Mouse (Mus musculus): ENCODE data around the gene Mzt1. TPM values are rescaled to one million over a fixed set of nuclear protein-coding genes. Genes with fewer than 3 reads are reported as not detected.

Mzt1 gene
- total RNA-seq, 2 experiments from 2014 or later: 65.1 to 67.7 TPM

DNA sequence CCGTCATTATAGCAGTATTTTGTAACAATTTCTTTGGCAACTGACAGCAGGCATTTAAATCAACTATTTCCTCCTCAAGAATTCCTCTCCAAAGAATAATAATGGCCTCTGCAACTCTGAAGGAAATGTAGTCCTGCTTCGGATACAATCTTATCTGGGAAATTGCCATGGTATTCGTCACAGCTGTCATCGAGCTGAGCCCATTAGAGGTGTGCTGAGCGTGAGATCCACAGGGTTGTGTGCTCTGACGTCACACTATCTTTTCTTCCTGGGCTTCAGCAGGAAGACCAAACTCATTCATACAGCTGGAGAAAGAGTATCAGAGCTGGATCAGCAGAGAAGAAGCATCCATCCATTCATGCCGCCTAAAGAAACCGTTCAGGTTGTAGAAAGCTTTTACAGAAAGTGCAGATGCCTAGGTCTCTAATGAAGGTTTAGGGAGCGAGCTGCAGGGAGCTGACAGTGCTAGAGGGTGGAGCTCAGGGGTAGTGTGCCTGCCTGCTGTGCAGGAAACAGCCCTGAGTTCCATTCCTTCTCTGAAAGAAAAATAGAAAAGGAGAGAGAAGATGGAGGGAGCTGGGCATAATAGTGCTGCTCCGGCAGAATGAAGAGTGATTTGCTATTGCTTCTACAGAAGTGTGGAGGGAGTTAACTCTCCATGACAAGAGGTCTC is 26.7 kb downstream of the Mzt1 start:
- DNase-seq (ENCODE audit: extremely low spot score in 1 of 2, low spot score in 1 of 2): no peak

DNA sequence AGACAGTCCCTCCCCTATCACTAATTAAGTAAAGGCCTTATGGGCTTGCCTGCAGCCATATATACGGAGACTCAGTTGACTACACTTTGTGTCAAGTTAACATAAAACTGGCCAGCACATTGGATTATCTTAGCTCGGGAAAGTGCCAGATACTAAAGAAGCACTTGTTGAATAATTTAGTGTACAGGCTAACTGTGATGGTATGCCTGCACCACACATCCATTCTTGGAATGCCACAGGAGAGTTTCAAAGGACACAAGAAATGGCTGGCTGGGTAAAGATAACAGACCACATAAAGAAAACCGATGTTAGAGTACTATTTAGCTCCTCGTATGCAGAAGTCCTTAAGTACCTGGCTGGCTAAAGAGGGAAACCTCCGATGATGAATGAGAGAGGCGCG is 27.2 kb downstream of the Mzt1 start:
- no peak for DNase-seq (ENCODE audit: extremely low spot score in 1 of 2, low spot score in 1 of 2)

DNA sequence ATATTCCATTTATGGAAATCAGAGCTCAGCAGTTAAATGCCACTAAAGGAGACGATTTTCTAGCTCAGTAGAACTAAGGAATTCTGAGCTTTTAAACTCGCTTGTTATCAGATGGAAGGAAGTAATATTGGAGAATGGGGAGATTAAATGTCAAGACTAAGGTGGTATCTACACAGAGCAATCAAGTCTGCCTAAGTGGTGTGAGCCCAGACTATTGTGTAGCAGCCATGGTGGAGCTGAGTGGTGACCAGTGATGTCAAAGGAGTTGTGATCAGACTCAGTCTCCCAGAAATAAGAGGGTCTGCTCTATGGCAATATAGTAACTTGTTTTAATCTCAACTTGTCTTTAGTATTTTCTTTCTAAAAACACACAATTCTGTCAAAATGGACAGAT is 35.0 kb downstream of the Mzt1 start:
- no peak for DNase-seq (ENCODE audit: extremely low spot score in 1 of 2, low spot score in 1 of 2)

DNA sequence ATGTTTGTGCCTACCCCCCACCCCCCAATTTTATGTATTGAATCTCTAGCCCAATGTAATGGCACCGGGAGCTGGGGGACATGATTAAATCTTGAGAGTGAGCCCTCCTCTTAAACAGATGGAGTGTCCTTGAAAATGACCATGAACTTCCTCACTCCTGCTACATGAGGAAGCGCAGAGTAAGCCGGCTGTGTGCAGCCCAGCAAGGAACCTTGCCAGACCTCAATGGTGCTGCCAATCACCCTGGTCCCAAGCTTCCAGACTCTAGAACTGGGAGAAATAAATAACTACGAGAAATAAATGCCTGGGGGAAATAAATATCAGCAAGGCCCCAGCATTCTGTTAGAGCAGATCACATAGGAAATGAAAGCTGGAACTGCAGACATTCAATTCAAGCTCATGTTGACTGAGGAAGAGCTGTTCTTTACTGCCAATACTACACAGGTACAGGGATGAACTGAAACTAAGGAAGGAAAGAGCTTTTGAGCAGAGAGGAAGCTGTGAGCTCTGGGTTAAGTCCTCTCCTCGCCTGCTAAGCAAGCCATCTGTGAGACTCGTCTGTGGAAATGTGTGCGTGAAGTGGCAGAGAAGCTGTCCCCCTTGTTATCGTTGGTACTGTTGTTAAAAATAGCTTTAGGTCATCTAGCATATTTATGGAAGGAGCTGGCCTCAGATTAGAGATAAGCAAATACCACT is 35.6 kb downstream of the Mzt1 start:
- no peak for DNase-seq (ENCODE audit: extremely low spot score in 1 of 2, low spot score in 1 of 2)

DNA sequence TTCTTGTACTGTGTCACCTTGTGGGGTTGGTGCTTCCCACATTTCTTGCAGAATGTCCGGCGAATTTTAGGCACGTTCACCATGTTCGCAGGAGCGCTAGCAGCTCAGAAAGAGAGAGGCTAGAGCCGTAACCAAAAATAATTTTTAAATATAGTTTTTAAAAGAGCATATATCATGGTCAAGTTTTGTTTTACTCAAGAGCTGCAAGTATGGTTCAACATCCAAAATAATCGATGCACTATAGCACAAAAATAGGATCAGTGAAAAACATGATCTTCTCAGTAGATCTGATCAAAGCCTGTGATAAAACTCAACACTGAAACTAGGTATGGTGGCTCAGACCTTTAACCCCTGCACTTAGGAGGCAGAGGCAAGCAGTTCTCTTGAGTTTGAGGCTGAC is 51.7 kb downstream of the Mzt1 start, which contains the start of gene Rpl36a-ps1:
Rpl36a-ps1 (minus strand) TSS at position 101 of the 400 bp plus-strand sequence.
- no peak for DNase-seq (ENCODE audit: extremely low spot score in 1 of 2, low spot score in 1 of 2)

DNA sequence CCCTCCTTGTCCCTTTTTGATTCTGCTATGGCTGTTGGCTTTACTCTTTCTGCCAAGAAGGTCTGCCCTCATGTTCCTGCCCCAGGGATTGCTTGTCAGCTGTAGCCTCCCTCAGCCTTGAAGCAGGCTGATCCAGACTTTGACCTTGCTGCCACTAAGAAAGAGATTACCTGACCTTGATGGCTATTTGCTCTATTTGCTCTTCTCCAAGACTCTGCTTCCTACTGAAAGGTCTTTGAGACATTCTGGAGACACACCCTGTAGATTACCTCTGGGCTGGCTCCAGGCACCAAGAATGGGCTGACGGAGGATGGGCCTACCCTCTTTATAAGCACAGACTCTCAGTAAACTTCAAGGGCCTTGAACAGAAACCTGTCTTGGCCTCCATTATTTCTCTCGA is 53.5 kb downstream of the Mzt1 start:
- DNase-seq (ENCODE audit: extremely low spot score in 1 of 2, low spot score in 1 of 2): no peak

DNA sequence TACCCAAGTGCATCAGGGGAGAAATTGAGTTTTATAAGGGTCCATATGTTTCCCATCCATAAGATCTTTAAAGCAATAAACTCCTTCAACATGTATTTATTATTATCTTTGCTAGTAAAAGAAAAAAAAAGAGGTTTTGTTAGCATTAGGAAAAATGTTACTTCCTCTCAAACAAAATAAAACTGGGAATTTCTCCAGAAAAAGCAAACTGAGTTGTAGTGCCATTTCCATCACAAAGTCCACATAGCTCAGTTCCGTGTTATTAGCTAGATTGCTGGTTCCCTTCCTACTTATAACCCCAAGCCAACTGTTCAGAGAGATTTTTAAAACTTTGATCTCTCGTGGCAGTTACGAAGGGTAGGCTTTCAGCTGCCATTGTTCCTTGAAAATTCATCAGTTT is 55.3 kb downstream of the Mzt1 start:
- no peak for DNase-seq (ENCODE audit: extremely low spot score in 1 of 2, low spot score in 1 of 2)

DNA sequence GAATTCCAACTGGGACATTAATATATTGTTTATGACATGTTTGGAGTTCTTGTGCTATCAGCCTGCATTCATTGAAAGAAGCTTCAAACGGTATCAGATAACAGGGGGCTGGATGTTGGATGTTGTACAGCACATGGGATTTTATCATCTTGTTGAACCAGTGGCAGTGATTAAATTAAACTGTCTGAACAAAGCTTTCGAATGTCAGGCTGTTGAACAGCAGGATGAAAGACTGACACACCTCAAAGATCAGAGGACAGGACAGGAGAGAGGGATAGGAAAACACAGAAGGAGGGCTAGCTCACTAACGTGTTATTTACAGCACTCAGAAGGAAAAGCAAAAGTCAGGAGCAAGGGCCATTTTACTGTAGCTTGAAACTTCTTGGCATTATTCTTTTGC is 56.1 kb downstream of the Mzt1 start:
- no peak for DNase-seq (ENCODE audit: extremely low spot score in 1 of 2, low spot score in 1 of 2)

Other genes starting within 250 kb of the Mzt1 start
- gene Rpl36a-ps1, start 51.8 kb downstream of the Mzt1 start, total RNA-seq (2021): under 1 TPM in 1 of 2 experiments, not detected in 1; 0.71 TPM
- 1 to 10 TPM; 2.0 to 2.4 TPM for gene Bora, start 88 bp upstream of the Mzt1 start, total RNA-seq (2021)
- gene Pibf1, start 53.3 kb upstream of the Mzt1 start, total RNA-seq (2021): 10 to 100 TPM; 14.2 to 16.8 TPM
- gene Dis3, start 53.6 kb upstream of the Mzt1 start, total RNA-seq (2021): 10 to 100 TPM; 15.9 to 17.7 TPM